Mouse (Mus musculus): ENCODE data around the gene Tmem174.

Gene Tmem174

GRCm38 (mm10) chr13:98632306-98632942 lies 4.8 kb downstream of the Tmem174 start:
- in situ Hi-C loops (cut with MboI), result no loop called here

GRCm38 (mm10) chr13:98631105-98631838 lies 5.9 kb downstream of the Tmem174 start:
- in situ Hi-C loops (cut with MboI), result no loop called here

GRCm38 (mm10) chr13:98626736-98627135 lies 10.5 kb downstream of the Tmem174 start:
- in situ Hi-C loops (cut with MboI), result no loop called here

- in situ Hi-C loops (cut with MboI), result no loop called here
Measured at GRCm38 (mm10) chr13:98624506-98624905, 12.7 kb downstream of the Tmem174 start.

- in situ Hi-C loops (cut with MboI), result no loop called here
Measured at GRCm38 (mm10) chr13:98622881-98623549, 14.2 kb downstream of the Tmem174 start.

- in situ Hi-C loops (cut with MboI), result no loop called here
Measured at GRCm38 (mm10) chr13:98617429-98618067, 19.7 kb downstream of the Tmem174 start.

- in situ Hi-C loops (cut with MboI), result no loop called here
Measured at GRCm38 (mm10) chr13:98607885-98608477, 29.2 kb downstream of the Tmem174 start.

- in situ Hi-C loops (cut with MboI), result no loop called here
Measured at GRCm38 (mm10) chr13:98603799-98604198, 33.4 kb downstream of the Tmem174 start.

GRCm38 (mm10) chr13:98596746-98597145 lies 40.5 kb downstream of the Tmem174 start:
- in situ Hi-C loops (cut with MboI), result no loop called here

- in situ Hi-C loops (cut with MboI), result no loop called here
Measured at GRCm38 (mm10) chr13:98594726-98595141, 42.5 kb downstream of the Tmem174 start.

GRCm38 (mm10) chr13:98593938-98594539 lies 43.2 kb downstream of the Tmem174 start:
- in situ Hi-C loops (cut with MboI), result no loop called here

GRCm38 (mm10) chr13:98591406-98591805 lies 45.8 kb downstream of the Tmem174 start:
- in situ Hi-C loops (cut with MboI), result no loop called here

- in situ Hi-C loops (cut with MboI), result no loop called here
Measured at GRCm38 (mm10) chr13:98590693-98591389, 46.4 kb downstream of the Tmem174 start.

GRCm38 (mm10) chr13:98589572-98589971 lies 47.6 kb downstream of the Tmem174 start:
- in situ Hi-C loops (cut with MboI), result no loop called here

GRCm38 (mm10) chr13:98588951-98589501 lies 48.2 kb downstream of the Tmem174 start:
- in situ Hi-C loops (cut with MboI), result no loop called here

GRCm38 (mm10) chr13:98588480-98588879 lies 48.7 kb downstream of the Tmem174 start:
- in situ Hi-C loops (cut with MboI), result no loop called here

- in situ Hi-C loops (cut with MboI), result no loop called here
Measured at GRCm38 (mm10) chr13:98587639-98588038, 49.6 kb downstream of the Tmem174 start.

- in situ Hi-C loops (cut with MboI), result no loop called here
Measured at GRCm38 (mm10) chr13:98586817-98587575, 50.2 kb downstream of the Tmem174 start.

All from mature B cell (primary cell).